29 mouse cellular contexts compared by ENCODE assay signal in genomic region chr3:79242298-79242697, GRCm38 (mm10). TPM values are rescaled to one million over a fixed set of nuclear protein-coding genes. Genes with fewer than 3 reads are reported as not detected.
DNase-seq lines count a peak whose midpoint lies in the region; ATAC-seq and TF ChIP-seq lines count a peak whose summit lies in the region.
"Had no signal": no experiment of that assay in that cellular context is flagged by ENCODE, and none has a peak within 500 bp of the region (broad histone marks: within the 10 kb centered on the region; RNA-seq: fewer than 3 reads in every experiment).

No protein-coding gene starts in this region.

- no peak for DNase-seq in gastrocnemius, adult 2 months
- DNase-seq in gastrocnemius, postnatal 36 days: no peak
- DNase-seq in liver, postnatal 0 days: no peak
- DNase-seq: adrenal gland, adult 8-10 months; adrenal gland, postnatal 36 days; cerebellum, adult 11 months; cerebellum, adult 2 months; cerebellum, adult 9-11 months; cerebellum, postnatal 36 days; gastrocnemius, postnatal 10 days; heart, adult 18-20 months; heart, postnatal 14 days; heart, postnatal 4 days; kidney, adult 18-20 months had no signal

- no peaks in the 10 kb centered on the region for H3K9me3 ChIP-seq in liver, postnatal 0 days (ENCODE audit: low read length)
- no peaks in the 10 kb centered on the region for H3K9me3 ChIP-seq in liver, embryonic 12.5 days (replicated peaks)
- no peaks in the 10 kb centered on the region for H3K9me3 ChIP-seq in intestine, embryonic 15.5 days
- H3K9me3 ChIP-seq: forebrain, embryonic 10.5 days; forebrain, embryonic 13.5 days; heart, embryonic 10.5 days; heart, embryonic 13.5 days; hindbrain, embryonic 12.5 days; hindbrain, embryonic 15.5 days had no signal

- no peak for ATAC-seq in liver, postnatal 0 days
- ATAC-seq in liver, embryonic 12.5 days: no peak
- 0 out of 2 replicates have a peak, but pooled peaks have one; percentile 17 for ATAC-seq in common myeloid progenitor, adult 5-6 weeks (replicated peaks; ENCODE audit: low read depth, poor library complexity, severe bottlenecking)
- ATAC-seq in megakaryocyte progenitor cell, adult 5-6 weeks (replicated peaks; ENCODE audit: poor library complexity): 0 out of 2 replicates have a peak, but pooled peaks have one; percentile 12
- no peak for ATAC-seq in intestine, embryonic 15.5 days
- ATAC-seq in frontal cortex, adult (ENCODE audit: low TSS enrichment): no peak
- ATAC-seq: activated CD4-positive, CD25-positive, alpha-beta regulatory T cell, adult 4 months; CD4-positive, CD25-positive, alpha-beta regulatory T cell, adult 4 months; forebrain, embryonic 13.5 days; forebrain, embryonic 16.5 days; intestine, embryonic 16.5 days had no signal

- no peak overlapping the region for H3K4me2 ChIP-seq in liver, postnatal 0 days (ENCODE audit: low read depth, low read length)
- no peak overlapping the region for H3K4me2 ChIP-seq in liver, embryonic 12.5 days
- H3K4me2 ChIP-seq in intestine, embryonic 15.5 days (replicated peaks): no peak overlapping the region
- H3K4me2 ChIP-seq: forebrain, embryonic 13.5 days; heart, embryonic 13.5 days; hindbrain, embryonic 12.5 days; hindbrain, embryonic 15.5 days had no signal

- no peak overlapping the region for H3K9ac ChIP-seq in liver, postnatal 0 days (replicated peaks)
- H3K9ac ChIP-seq in liver, embryonic 12.5 days: no peak overlapping the region
- H3K9ac ChIP-seq in intestine, embryonic 15.5 days: no peak overlapping the region
- H3K9ac ChIP-seq: forebrain, embryonic 13.5 days; heart, embryonic 13.5 days; hindbrain, embryonic 12.5 days; hindbrain, embryonic 15.5 days had no signal

- peaks cover 29% of the 10 kb centered on the region for H3K4me1 ChIP-seq in liver, postnatal 0 days (ENCODE audit: insufficient read depth)
- H3K4me1 ChIP-seq in liver, embryonic 12.5 days: peaks cover 34% of the 10 kb centered on the region
- 0 out of 2 replicates have a peak, but pooled peaks cover 4% of the 10 kb centered on the region for H3K4me1 ChIP-seq in intestine, embryonic 15.5 days (replicated peaks)

- H3K4me3 ChIP-seq in gastrocnemius, adult 2 months: no peak overlapping the region
- H3K4me3 ChIP-seq in liver, postnatal 0 days (ENCODE audit: low read depth, low read length): no peak overlapping the region
- no peak overlapping the region for H3K4me3 ChIP-seq in liver, embryonic 12.5 days
- H3K4me3 ChIP-seq in intestine, embryonic 15.5 days (replicated peaks): no peak overlapping the region
- H3K4me3 ChIP-seq: forebrain, embryonic 10.5 days; forebrain, embryonic 13.5 days; heart, embryonic 10.5 days; heart, embryonic 13.5 days; hindbrain, embryonic 12.5 days; hindbrain, embryonic 15.5 days had no signal

- H3K27ac ChIP-seq in gastrocnemius, adult 2 months: peak overlapping the region; percentile 40
- H3K27ac ChIP-seq in liver, postnatal 0 days (ENCODE audit: low read depth): peak overlapping the region; percentile 89
- no peak overlapping the region for H3K27ac ChIP-seq in liver, embryonic 12.5 days
- H3K27ac ChIP-seq in intestine, embryonic 15.5 days: no peak overlapping the region
- H3K27ac ChIP-seq: forebrain, embryonic 10.5 days; forebrain, embryonic 13.5 days; heart, embryonic 10.5 days; heart, embryonic 13.5 days; hindbrain, embryonic 12.5 days; hindbrain, embryonic 15.5 days had no signal

- no peak for TF ChIP-seq CTCF in gastrocnemius, adult 2 months (IDR thresholded peaks at IDR 0.05)
- no peak for TF ChIP-seq CTCF in liver, postnatal 0 days (IDR thresholded peaks at IDR 0.05; ENCODE audit: low read depth)

- WGBS in liver, postnatal 0 days (ENCODE audit: insufficient replicate concordance): 25% methylated on average over 8 of the region's 8 CpGs
- 34% methylated on average over 8 of the region's 8 CpGs for WGBS in liver, embryonic 12.5 days (ENCODE audit: insufficient replicate concordance)
- 61% methylated on average over 8 of the region's 8 CpGs for WGBS in intestine, embryonic 15.5 days

- no peaks in the 10 kb centered on the region for H3K27me3 ChIP-seq in liver, postnatal 0 days (ENCODE audit: insufficient read depth, low read length)
- peaks cover 6% of the 10 kb centered on the region for H3K27me3 ChIP-seq in liver, embryonic 12.5 days (replicated peaks)
- H3K27me3 ChIP-seq in intestine, embryonic 15.5 days (replicated peaks): no peaks in the 10 kb centered on the region
- H3K27me3 ChIP-seq: forebrain, embryonic 13.5 days; heart, embryonic 13.5 days; hindbrain, embryonic 12.5 days; hindbrain, embryonic 15.5 days had no signal

- no peaks in the 10 kb centered on the region for H3K36me3 ChIP-seq in liver, postnatal 0 days (replicated peaks; ENCODE audit: insufficient read depth, low read length)
- no peaks in the 10 kb centered on the region for H3K36me3 ChIP-seq in liver, embryonic 12.5 days
- no peaks in the 10 kb centered on the region for H3K36me3 ChIP-seq in intestine, embryonic 15.5 days
- H3K36me3 ChIP-seq: forebrain, embryonic 10.5 days; heart, embryonic 10.5 days; heart, embryonic 13.5 days; hindbrain, embryonic 12.5 days; hindbrain, embryonic 15.5 days had no signal

- no peak for TF ChIP-seq EP300 in liver, postnatal 0 days (IDR thresholded peaks at IDR 0.05; ENCODE audit: low read depth)

- intact Hi-C loops in gastrocnemius, adult 2 months (cut with DNase I): no loop called here
- intact Hi-C loops in gastrocnemius, postnatal 36 days (cut with DNase I): loop anchor here (5.0 kb wide), 1 partner anchor 45 kb away; the partner anchor contains the start of gene Rapgef2

RNA-seq across cellular contexts. Expression of gene Rapgef2, which starts 44.0 kb away (rescaled TPM):
- total RNA-seq in gastrocnemius, adult 2 months (2021): 10 to 100 TPM; 13.0 to 29.3 TPM
- 10 to 100 TPM; 13.6 to 16.0 TPM for total RNA-seq in gastrocnemius, postnatal 36 days (2021)
- polyA plus RNA-seq in liver, postnatal 0 days (2015; fragmentation: Nextera tagmentation; extraction: Ambion mirVana): 1.8 TPM in 2 replicates
- 2.1 and 2.2 TPM in 2 replicates for polyA plus RNA-seq in liver, embryonic 12.5 days (2016; fragmentation: Nextera tagmentation; extraction: Ambion mirVana)
- total RNA-seq in common myeloid progenitor, adult 5-6 weeks (2017): 13.3 and 19.0 TPM in 2 replicates
- total RNA-seq in megakaryocyte progenitor cell, adult 5-6 weeks (2015): 15.1 and 17.5 TPM in 2 replicates
- total RNA-seq in megakaryocyte progenitor cell, adult 5-6 weeks (2017): 12.4 and 14.4 TPM in 2 replicates
- 4.4 TPM in 2 replicates for polyA plus RNA-seq in intestine, embryonic 15.5 days (2015; fragmentation: Nextera tagmentation; extraction: Ambion mirVana)

Comparison
In these comparisons a context has a peak if more than half of its experiments do, and no peak if none do; other contexts are left out.
1. H3K27ac ChIP-seq: peak in gastrocnemius, adult 2 months (single experiment) and liver, postnatal 0 days (single experiment); none in liver, embryonic 12.5 days (single experiment) and intestine, embryonic 15.5 days (single experiment).
2. ATAC-seq: peak in common myeloid progenitor, adult 5-6 weeks (single experiment) and megakaryocyte progenitor cell, adult 5-6 weeks (single experiment); none in liver, postnatal 0 days (single experiment), liver, embryonic 12.5 days (single experiment), intestine, embryonic 15.5 days (single experiment) and frontal cortex, adult (single experiment).